Mouse (Mus musculus) urinary bladder, adult 18-20 months (tissue): ENCODE results near the gene Nfx1.
"Not testable (repeated sequence)": the region's sequence is repeated elsewhere in the genome, so short reads cannot be mapped to it uniquely, and the experiment has no call there.

Experiments
- DNase-seq, 2 experiments: peaks; one replicate each; pipeline ENCODE4 v3.0.0; 2022; ENCODE audit warnings: low spot score in 2 of 2, mixed read lengths in 2 of 2

Gene Nfx1

GRCm38 (mm10) chr4:40970842-40971701 lies at the start of gene Nfx1:
TSS of gene Nfx1 (plus strand) at chr4:40970906.
- peak; percentile 91 to 92 for DNase-seq

- no peak for DNase-seq
Measured at GRCm38 (mm10) chr4:40921288-40921687, 49.4 kb upstream of the Nfx1 start.

GRCm38 (mm10) chr4:40923087-40923651 lies 47.5 kb upstream of the Nfx1 start:
- no peak for DNase-seq

- no peak for DNase-seq
Measured at GRCm38 (mm10) chr4:40925568-40925967, 45.1 kb upstream of the Nfx1 start.

- no peak for DNase-seq
Measured at GRCm38 (mm10) chr4:40929046-40929445, 41.7 kb upstream of the Nfx1 start.

- DNase-seq = no peak
Measured at GRCm38 (mm10) chr4:40933694-40934093, 37.0 kb upstream of the Nfx1 start.

GRCm38 (mm10) chr4:40934369-40934768 lies 36.3 kb upstream of the Nfx1 start:
- not testable (repeated sequence) for DNase-seq

GRCm38 (mm10) chr4:40936175-40936839 lies 34.4 kb upstream of the Nfx1 start:
- no peak for DNase-seq

GRCm38 (mm10) chr4:40938793-40939192 lies 31.9 kb upstream of the Nfx1 start:
- no peak for DNase-seq

GRCm38 (mm10) chr4:40943651-40944050 lies 27.1 kb upstream of the Nfx1 start:
- no peak for DNase-seq

GRCm38 (mm10) chr4:40946516-40947121 lies 24.1 kb upstream of the Nfx1 start:
- no peak for DNase-seq

GRCm38 (mm10) chr4:40947565-40948159 lies 23.0 kb upstream of the Nfx1 start:
- peak in 1 of 2 experiments; percentile 73 for DNase-seq

GRCm38 (mm10) chr4:40948160-40948708 lies 22.5 kb upstream of the Nfx1 start, which contains the start of the genes Bag1 and Chmp5:
TSS of gene Bag1 (minus strand) at chr4:40948294.
TSS of gene Chmp5 (plus strand) at chr4:40948407.
- peak; percentile 99 for DNase-seq

GRCm38 (mm10) chr4:40953521-40953920 lies 17.2 kb upstream of the Nfx1 start:
- no peak for DNase-seq

GRCm38 (mm10) chr4:40955942-40956341 lies 14.8 kb upstream of the Nfx1 start:
- DNase-seq = no peak

- DNase-seq = no peak
Measured at GRCm38 (mm10) chr4:40963536-40963935, 7.2 kb upstream of the Nfx1 start.

GRCm38 (mm10) chr4:40969161-40969560 lies 1.5 kb upstream of the Nfx1 start:
- DNase-seq = no peak

GRCm38 (mm10) chr4:40969781-40970591 lies 720 bp upstream of the Nfx1 start:
- no peak for DNase-seq

GRCm38 (mm10) chr4:40970592-40970841 lies 189 bp upstream of the Nfx1 start:
- no peak for DNase-seq

GRCm38 (mm10) chr4:40971744-40972143 lies 1.0 kb downstream of the Nfx1 start:
- no peak for DNase-seq

- no peak for DNase-seq
Measured at GRCm38 (mm10) chr4:40974011-40974410, 3.3 kb downstream of the Nfx1 start.
